Comparison of ENCODE assay signal across 26 mouse cellular contexts in the genomic region with DNA sequence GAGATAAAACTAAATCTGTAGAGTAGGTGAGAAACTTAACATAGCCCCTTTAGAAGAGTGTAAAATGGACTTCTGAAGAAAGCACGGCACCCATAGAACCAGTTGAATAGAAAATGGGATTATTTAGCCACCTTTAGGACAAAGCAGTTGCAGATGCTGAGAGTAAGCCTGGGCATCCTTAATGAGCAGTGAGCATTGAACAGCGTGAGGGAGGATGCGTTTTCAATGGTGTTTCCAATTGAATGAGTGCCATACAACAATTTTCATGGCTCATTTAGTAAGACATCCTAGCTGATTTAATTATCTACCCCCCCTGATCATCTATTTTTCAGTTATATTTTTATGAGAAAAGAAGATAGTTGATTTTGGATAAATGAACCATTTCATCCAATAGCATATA.
DNase-seq lines count a peak whose midpoint lies in the region; ATAC-seq and TF ChIP-seq lines count a peak whose summit lies in the region.
"Had no signal": no experiment of that assay in that cellular context is flagged by ENCODE, and none has a peak within 500 bp of the region (broad histone marks: within the 10 kb centered on the region; RNA-seq: fewer than 3 reads in every experiment).

No protein-coding gene starts in this region.

- TF ChIP-seq CTCF in brain, embryonic 14.5 days (IDR thresholded peaks at IDR 0.05; ENCODE audit: borderline replicate concordance, extremely low read depth, insufficient read depth, insufficient read length), result no peak

- H3K27ac ChIP-seq in forebrain, embryonic 11.5 days (ENCODE audit: low read depth, low read length), result no peak overlapping the region
- no peak overlapping the region for H3K27ac ChIP-seq in forebrain, embryonic 10.5 days
- H3K27ac ChIP-seq in midbrain, embryonic 14.5 days (replicated peaks; ENCODE audit: low read depth, low read length), result no peak overlapping the region
- H3K27ac ChIP-seq: embryonic facial prominence, embryonic 13.5 days; heart, embryonic 13.5 days; limb, embryonic 13.5 days; liver, embryonic 12.5 days had no signal

- TF ChIP-seq POLR2A in brain, embryonic 14.5 days (IDR thresholded peaks at IDR 0.05; ENCODE audit: borderline replicate concordance, extremely low read depth, insufficient read depth, insufficient read length, poor library complexity, severe bottlenecking), result no peak

- no peak for DNase-seq in forebrain, embryonic 11.5 days (ENCODE audit: low spot score)
- no peak for DNase-seq in forebrain, embryonic 10.5 days (ENCODE audit: extremely low spot score, low spot score)
- DNase-seq in left cerebral cortex, postnatal 4 days, result peak; percentile 1
- no peak for DNase-seq in left cerebral cortex, postnatal 36 days (ENCODE audit: low spot score in 2 of 2)
- peak; percentile 67 for DNase-seq in brain, embryonic 14.5 days (ENCODE audit: low read depth)
- peak; percentile 18 for DNase-seq in midbrain, embryonic 14.5 days
- no peak for DNase-seq in testis, postnatal 10 days (ENCODE audit: low spot score)
- DNase-seq: adrenal gland, postnatal 14 days; cerebellum, adult 9-10 months; gastrocnemius, postnatal 25 days; heart, adult 18-20 months; heart, postnatal 14 days; kidney, postnatal 25 days; layer of hippocampus, postnatal 36 days; lung, adult 18-20 months; lung, postnatal 10 days; right cerebral cortex, postnatal 14 days; spleen, adult 18-20 months; thymus, postnatal 14 days had no signal

- ATAC-seq in forebrain, embryonic 11.5 days (replicated peaks; ENCODE audit: low FRiP score), result peak; percentile 69
- ATAC-seq in midbrain, embryonic 14.5 days (ENCODE audit: low FRiP score, low TSS enrichment), result no peak
- ATAC-seq: CD4-positive, CD25-positive, alpha-beta regulatory T cell, adult 4 months; intestine, postnatal 0 days; liver, embryonic 12.5 days had no signal

- H3K9ac ChIP-seq in forebrain, embryonic 11.5 days (ENCODE audit: low read length), result no peak overlapping the region
- no peak overlapping the region for H3K9ac ChIP-seq in midbrain, embryonic 14.5 days (replicated peaks; ENCODE audit: low read length)
- H3K9ac ChIP-seq: embryonic facial prominence, embryonic 13.5 days; heart, embryonic 13.5 days; limb, embryonic 13.5 days; liver, embryonic 12.5 days had no signal

- no peak overlapping the region for H3K4me2 ChIP-seq in forebrain, embryonic 11.5 days (ENCODE audit: low read depth, low read length, severe bottlenecking)
- no peak overlapping the region for H3K4me2 ChIP-seq in midbrain, embryonic 14.5 days (ENCODE audit: low read length)
- H3K4me2 ChIP-seq: embryonic facial prominence, embryonic 13.5 days; heart, embryonic 13.5 days; limb, embryonic 13.5 days; liver, embryonic 12.5 days had no signal

- no peaks in the 10 kb centered on the region for H3K36me3 ChIP-seq in forebrain, embryonic 11.5 days (ENCODE audit: control insufficient read depth, insufficient read depth, low read length)
- H3K36me3 ChIP-seq in forebrain, embryonic 10.5 days (replicated peaks), result no peaks in the 10 kb centered on the region
- H3K36me3 ChIP-seq in midbrain, embryonic 14.5 days (ENCODE audit: control insufficient read depth, insufficient read depth, low read length), result no peaks in the 10 kb centered on the region
- H3K36me3 ChIP-seq: embryonic facial prominence, embryonic 13.5 days; heart, embryonic 13.5 days; limb, embryonic 13.5 days; liver, embryonic 12.5 days had no signal

- H3K4me1 ChIP-seq in forebrain, embryonic 11.5 days (replicated peaks; ENCODE audit: control insufficient read depth, insufficient read depth, low read length), result no peaks in the 10 kb centered on the region
- H3K4me1 ChIP-seq in forebrain, embryonic 10.5 days, result peaks cover 6% of the 10 kb centered on the region; the same call in 1 of the 2 replicates
- no peaks in the 10 kb centered on the region; the same call in 1 of the 2 replicates for H3K4me1 ChIP-seq in midbrain, embryonic 14.5 days (ENCODE audit: control insufficient read depth, insufficient read depth, low read length)
- H3K4me1 ChIP-seq: embryonic facial prominence, embryonic 13.5 days; heart, embryonic 13.5 days; limb, embryonic 13.5 days; liver, embryonic 12.5 days had no signal

- H3K4me3 ChIP-seq in forebrain, embryonic 11.5 days (ENCODE audit: low read depth, low read length), result no peak overlapping the region
- H3K4me3 ChIP-seq in forebrain, embryonic 10.5 days, result no peak overlapping the region
- no peak overlapping the region for H3K4me3 ChIP-seq in midbrain, embryonic 14.5 days (replicated peaks; ENCODE audit: low read depth, low read length)
- H3K4me3 ChIP-seq: embryonic facial prominence, embryonic 13.5 days; erythroblast, embryonic 14.5 days; heart, embryonic 13.5 days; limb, embryonic 13.5 days; liver, embryonic 12.5 days had no signal

- intact Hi-C loops in left cerebral cortex, postnatal 4 days (cut with DNase I), result no loop called here
- intact Hi-C loops in left cerebral cortex, postnatal 36 days (cut with DNase I), result no loop called here

- H3K9me3 ChIP-seq in forebrain, embryonic 11.5 days (ENCODE audit: control insufficient read depth, low read length), result no peaks in the 10 kb centered on the region; the same call in 1 of the 2 replicates
- no peaks in the 10 kb centered on the region for H3K9me3 ChIP-seq in forebrain, embryonic 10.5 days
- no peaks in the 10 kb centered on the region for H3K9me3 ChIP-seq in midbrain, embryonic 14.5 days (ENCODE audit: control insufficient read depth, low read length)
- H3K9me3 ChIP-seq: embryonic facial prominence, embryonic 13.5 days; limb, embryonic 13.5 days; liver, embryonic 12.5 days had no signal

- no peaks in the 10 kb centered on the region for H3K27me3 ChIP-seq in forebrain, embryonic 11.5 days (ENCODE audit: control insufficient read depth, insufficient read depth, low read length)
- no peaks in the 10 kb centered on the region for H3K27me3 ChIP-seq in forebrain, embryonic 10.5 days (ENCODE audit: poor library complexity, severe bottlenecking)
- H3K27me3 ChIP-seq in midbrain, embryonic 14.5 days (ENCODE audit: control insufficient read depth, insufficient read depth, low read length), result no peaks in the 10 kb centered on the region
- H3K27me3 ChIP-seq: embryonic facial prominence, embryonic 13.5 days; heart, embryonic 13.5 days; limb, embryonic 13.5 days; liver, embryonic 12.5 days had no signal

- 14% methylated on average over 3 of the region's 3 CpGs for WGBS in forebrain, embryonic 11.5 days
- WGBS in forebrain, embryonic 10.5 days, result 28% methylated on average over 3 of the region's 3 CpGs
- WGBS in midbrain, embryonic 14.5 days, result 9% methylated on average over 3 of the region's 3 CpGs

Comparison
In these comparisons a context has a peak if more than half of its experiments do, and no peak if none do; other contexts are left out.
1. DNase-seq: peak in left cerebral cortex, postnatal 4 days (single experiment), brain, embryonic 14.5 days (single experiment) and midbrain, embryonic 14.5 days (single experiment); none in forebrain, embryonic 11.5 days (single experiment), forebrain, embryonic 10.5 days (single experiment), left cerebral cortex, postnatal 36 days (0 of 2) and testis, postnatal 10 days (single experiment).